In the genomic region with DNA sequence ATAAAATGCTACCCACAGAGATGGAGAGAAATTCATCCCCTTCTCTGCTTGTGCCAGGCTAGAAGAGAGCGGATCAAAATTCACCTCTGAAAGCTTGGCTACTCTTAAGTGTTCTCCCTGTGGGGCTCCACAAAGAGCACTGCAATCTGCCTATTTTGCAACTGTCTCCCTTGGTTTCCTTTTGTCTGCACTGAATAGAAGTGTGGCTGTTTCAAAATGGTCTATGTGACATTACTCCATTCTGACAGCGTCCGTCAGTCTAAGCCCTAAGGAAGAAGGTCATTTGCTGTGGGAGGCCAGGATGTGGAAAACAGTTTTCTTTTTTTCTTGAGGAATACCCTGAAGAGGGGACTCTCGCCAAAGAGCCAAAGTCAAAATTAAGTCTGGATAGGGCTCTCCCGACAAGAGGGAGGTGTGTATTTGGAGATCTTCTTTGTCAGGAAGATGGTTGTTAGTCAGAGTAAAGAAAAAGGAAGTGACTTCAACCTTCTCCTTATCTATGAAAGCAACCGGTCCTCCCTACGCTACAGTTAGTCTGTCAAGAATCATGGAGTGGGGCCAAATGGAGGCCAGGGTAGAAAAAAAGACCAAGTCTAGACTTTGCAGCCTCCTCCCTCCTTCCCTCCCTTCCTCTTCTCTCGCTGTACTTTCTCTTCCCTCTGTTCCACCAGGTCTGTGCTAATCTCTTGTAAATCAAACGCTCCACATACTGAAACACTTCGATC, we compare ENCODE assay signal across 17 mouse cellular contexts.
A peak's percentile ranks its signal among the peaks of the same experiment; 100 is the strongest.
DNase-seq lines count a peak whose midpoint lies in the region; ATAC-seq lines count a peak whose summit lies in the region.
"Had no signal": no experiment of that assay in that cellular context is flagged by ENCODE, and none has a peak within 500 bp of the region (broad histone marks: within the 10 kb centered on the region; RNA-seq: fewer than 3 reads in every experiment).

No protein-coding gene starts in this region.

- H3K4me1 ChIP-seq in midbrain, embryonic 14.5 days (ENCODE audit: control insufficient read depth, insufficient read depth, low read length), result no peaks in the 10 kb centered on the region
- H3K4me1 ChIP-seq in midbrain, embryonic 16.5 days (ENCODE audit: control insufficient read depth, insufficient read depth, low read length), result no peaks in the 10 kb centered on the region
- H3K4me1 ChIP-seq in liver, embryonic 12.5 days, result peaks cover 22% of the 10 kb centered on the region

- no peaks in the 10 kb centered on the region for H3K36me3 ChIP-seq in midbrain, embryonic 14.5 days (ENCODE audit: control insufficient read depth, insufficient read depth, low read length)
- no peaks in the 10 kb centered on the region for H3K36me3 ChIP-seq in midbrain, embryonic 16.5 days (ENCODE audit: control insufficient read depth, insufficient read depth, low read length)
- no peaks in the 10 kb centered on the region for H3K36me3 ChIP-seq in liver, embryonic 12.5 days
- H3K36me3 ChIP-seq: embryonic facial prominence, embryonic 13.5 days; intestine, embryonic 15.5 days; limb, embryonic 15.5 days; midbrain, embryonic 15.5 days; neural tube, embryonic 13.5 days had no signal

- no peaks in the 10 kb centered on the region for H3K9me3 ChIP-seq in midbrain, embryonic 14.5 days (ENCODE audit: control insufficient read depth, low read length)
- no peaks in the 10 kb centered on the region for H3K9me3 ChIP-seq in midbrain, embryonic 16.5 days (replicated peaks; ENCODE audit: control insufficient read depth, low read length, poor library complexity, severe bottlenecking)
- H3K9me3 ChIP-seq in liver, embryonic 12.5 days (replicated peaks), result no peaks in the 10 kb centered on the region
- H3K9me3 ChIP-seq: embryonic facial prominence, embryonic 13.5 days; intestine, embryonic 15.5 days; limb, embryonic 15.5 days; midbrain, embryonic 15.5 days; neural tube, embryonic 13.5 days had no signal

- 37% methylated on average over 10 of the region's 10 CpGs for WGBS in midbrain, embryonic 14.5 days
- 34% methylated on average over 10 of the region's 10 CpGs for WGBS in midbrain, embryonic 16.5 days
- WGBS in liver, embryonic 12.5 days (ENCODE audit: insufficient replicate concordance), result 24% methylated on average over 10 of the region's 10 CpGs

- no peak overlapping the region for H3K9ac ChIP-seq in midbrain, embryonic 14.5 days (replicated peaks; ENCODE audit: low read length)
- H3K9ac ChIP-seq in midbrain, embryonic 16.5 days (ENCODE audit: low read depth, low read length), result no peak overlapping the region
- H3K9ac ChIP-seq in liver, embryonic 12.5 days, result no peak overlapping the region
- H3K9ac ChIP-seq: embryonic facial prominence, embryonic 13.5 days; intestine, embryonic 15.5 days; limb, embryonic 15.5 days; midbrain, embryonic 15.5 days; neural tube, embryonic 13.5 days had no signal

- DNase-seq in heart, adult 11 months, result peak; percentile 64
- no peak for DNase-seq in heart, adult 9 months (ENCODE audit: low spot score in 2 of 2)
- peak; percentile 20 for DNase-seq in midbrain, embryonic 14.5 days
- DNase-seq in spleen, postnatal 4 days (ENCODE audit: low spot score in 2 of 2), result no peak
- no peak for DNase-seq in cerebellum, postnatal 25 days
- DNase-seq: cerebellum, postnatal 14 days; gastrocnemius, adult 2 months; kidney, postnatal 25 days; right cerebral cortex, adult 18-20 months had no signal

- H3K4me3 ChIP-seq in midbrain, embryonic 14.5 days (replicated peaks; ENCODE audit: low read depth, low read length), result no peak overlapping the region
- no peak overlapping the region for H3K4me3 ChIP-seq in midbrain, embryonic 16.5 days (ENCODE audit: low read depth, low read length)
- no peak overlapping the region for H3K4me3 ChIP-seq in liver, embryonic 12.5 days
- H3K4me3 ChIP-seq: embryonic facial prominence, embryonic 13.5 days; gastrocnemius, adult 2 months; intestine, embryonic 15.5 days; limb, embryonic 15.5 days; midbrain, embryonic 15.5 days; neural tube, embryonic 13.5 days had no signal

- no peak for ATAC-seq in midbrain, embryonic 14.5 days (ENCODE audit: low FRiP score, low TSS enrichment)
- ATAC-seq in midbrain, embryonic 16.5 days, result no peak
- ATAC-seq in liver, embryonic 12.5 days, result peak; percentile 37
- ATAC-seq in activated CD4-positive, CD25-positive, alpha-beta regulatory T cell, adult 4 months, result no peak
- ATAC-seq: intestine, embryonic 15.5 days; midbrain, embryonic 15.5 days had no signal

- H3K4me2 ChIP-seq in midbrain, embryonic 14.5 days (ENCODE audit: low read length), result no peak overlapping the region
- H3K4me2 ChIP-seq in midbrain, embryonic 16.5 days (ENCODE audit: low read length), result no peak overlapping the region
- H3K4me2 ChIP-seq in liver, embryonic 12.5 days, result peak overlapping the region; percentile 21; the same call in 1 of the 2 replicates
- H3K4me2 ChIP-seq: embryonic facial prominence, embryonic 13.5 days; intestine, embryonic 15.5 days; limb, embryonic 15.5 days; midbrain, embryonic 15.5 days; neural tube, embryonic 13.5 days had no signal

- no peaks in the 10 kb centered on the region for H3K27me3 ChIP-seq in midbrain, embryonic 14.5 days (ENCODE audit: control insufficient read depth, insufficient read depth, low read length)
- no peaks in the 10 kb centered on the region; the same call in 1 of the 2 replicates for H3K27me3 ChIP-seq in midbrain, embryonic 16.5 days (ENCODE audit: control insufficient read depth, insufficient read depth, low read depth, low read length)
- H3K27me3 ChIP-seq in liver, embryonic 12.5 days (replicated peaks), result no peaks in the 10 kb centered on the region
- H3K27me3 ChIP-seq: embryonic facial prominence, embryonic 13.5 days; intestine, embryonic 15.5 days; limb, embryonic 15.5 days; midbrain, embryonic 15.5 days; neural tube, embryonic 13.5 days had no signal

- no peak overlapping the region for H3K27ac ChIP-seq in midbrain, embryonic 14.5 days (replicated peaks; ENCODE audit: low read depth, low read length)
- no peak overlapping the region for H3K27ac ChIP-seq in midbrain, embryonic 16.5 days (ENCODE audit: low read length)
- H3K27ac ChIP-seq in liver, embryonic 12.5 days, result peak overlapping the region; percentile 18; the same call in 1 of the 2 replicates
- H3K27ac ChIP-seq: embryonic facial prominence, embryonic 13.5 days; gastrocnemius, adult 2 months; intestine, embryonic 15.5 days; limb, embryonic 15.5 days; midbrain, embryonic 15.5 days; neural tube, embryonic 13.5 days had no signal

Comparison
In these comparisons a context has a peak if more than half of its experiments do, and no peak if none do; other contexts are left out.
1. DNase-seq: peak in heart, adult 11 months (single experiment) and midbrain, embryonic 14.5 days (single experiment); none in heart, adult 9 months (0 of 2), spleen, postnatal 4 days (0 of 2) and cerebellum, postnatal 25 days (0 of 2).